Mouse (Mus musculus): ENCODE results near the gene Ccdc141. TPM values are rescaled to one million over a fixed set of nuclear protein-coding genes. Genes with fewer than 3 reads are reported as not detected.

Ccdc141 gene
- total RNA-seq, 1 experiment, result 3.3 TPM

- Histone ChIP-seq H3K27ac (ENCODE audit: insufficient read depth, low read depth, low read length, poor library complexity, severe bottlenecking) (no peak overlapping the region), H3K36me3 (ENCODE audit: control insufficient read depth, insufficient read depth, low read length, poor library complexity, severe bottlenecking) (no peaks in the 10 kb centered on the region; the same call in 1 of the 2 replicates), H3K9ac (ENCODE audit: insufficient read depth, low read depth, low read length, poor library complexity, severe bottlenecking) (no peak overlapping the region), H3K9me3 (ENCODE audit: control insufficient read depth, insufficient read depth, low read depth, low read length) (no peaks in the 10 kb centered on the region), H3K4me1 (ENCODE audit: control insufficient read depth in 2 of 2, insufficient read depth in 2 of 2, low read length in 2 of 2, poor library complexity in 1 of 2) (no peaks in the 10 kb centered on the region), H3K4me3 (ENCODE audit: insufficient read depth in 1 of 2, low read depth in 1 of 2, low read length in 2 of 2, poor library complexity in 1 of 2, severe bottlenecking in 1 of 2) (no peak overlapping the region)
- in situ Hi-C loops (cut with MboI; ENCODE audit: low sequenced_read_pairs in 2 of 2, unreplicated experiment in 2 of 2), result no loop called here
- DNase-seq (ENCODE audit: low read depth, low spot score), result no peak
- TF ChIP-seq MAFK (IDR thresholded peaks at IDR 0.05; ENCODE audit: insufficient read depth, low read depth, low read length), result no peak
- no peak for TF ChIP-seq ZC3H11A (IDR thresholded peaks at IDR 0.05; ENCODE audit: borderline replicate concordance, low read depth, low read length)
- no peak for TF ChIP-seq CHD2 (IDR thresholded peaks at IDR 0.05; ENCODE audit: low read depth, low read length)
- no peak for TF ChIP-seq ZNF384 (IDR thresholded peaks at IDR 0.05; ENCODE audit: low read depth, low read length)
- no peak for TF ChIP-seq HCFC1 (IDR thresholded peaks at IDR 0.05; ENCODE audit: borderline replicate concordance, insufficient read depth, low read length)
Measured at GRCm38 (mm10) chr2:77084629-77085028, 85.8 kb downstream of the Ccdc141 start.

- no peak for DNase-seq (ENCODE audit: low read depth, low spot score)
- in situ Hi-C loops (cut with MboI; ENCODE audit: low sequenced_read_pairs in 2 of 2, unreplicated experiment in 2 of 2), result no loop called here
- Histone ChIP-seq H3K4me3 (ENCODE audit: insufficient read depth in 1 of 2, low read depth in 1 of 2, low read length in 2 of 2, poor library complexity in 1 of 2, severe bottlenecking in 1 of 2) (no peak overlapping the region), H3K9me3 (ENCODE audit: control insufficient read depth, insufficient read depth, low read depth, low read length) (no peaks in the 10 kb centered on the region), H3K27ac (ENCODE audit: insufficient read depth, low read depth, low read length, poor library complexity, severe bottlenecking) (no peak overlapping the region), H3K4me1 (ENCODE audit: control insufficient read depth in 2 of 2, insufficient read depth in 2 of 2, low read length in 2 of 2, poor library complexity in 1 of 2) (no peaks in the 10 kb centered on the region), H3K9ac (ENCODE audit: insufficient read depth, low read depth, low read length, poor library complexity, severe bottlenecking) (no peak overlapping the region), H3K36me3 (ENCODE audit: control insufficient read depth, insufficient read depth, low read length, poor library complexity, severe bottlenecking) (no peaks in the 10 kb centered on the region; the same call in 1 of the 2 replicates)
- no peak for TF ChIP-seq ZC3H11A (IDR thresholded peaks at IDR 0.05; ENCODE audit: borderline replicate concordance, low read depth, low read length)
Measured at GRCm38 (mm10) chr2:77081156-77081555, 89.3 kb downstream of the Ccdc141 start.

- DNase-seq (ENCODE audit: low read depth, low spot score), result no peak
- Histone ChIP-seq H3K9ac (ENCODE audit: insufficient read depth, low read depth, low read length, poor library complexity, severe bottlenecking) (no peak overlapping the region), H3K27ac (ENCODE audit: insufficient read depth, low read depth, low read length, poor library complexity, severe bottlenecking) (no peak overlapping the region), H3K9me3 (ENCODE audit: control insufficient read depth, insufficient read depth, low read depth, low read length) (no peaks in the 10 kb centered on the region), H3K4me1 (ENCODE audit: control insufficient read depth in 2 of 2, insufficient read depth in 2 of 2, low read length in 2 of 2, poor library complexity in 1 of 2) (no peaks in the 10 kb centered on the region), H3K36me3 (ENCODE audit: control insufficient read depth, insufficient read depth, low read length, poor library complexity, severe bottlenecking) (no peaks in the 10 kb centered on the region; the same call in 1 of the 2 replicates), H3K4me3 (ENCODE audit: insufficient read depth in 1 of 2, low read depth in 1 of 2, low read length in 2 of 2, poor library complexity in 1 of 2, severe bottlenecking in 1 of 2) (no peak overlapping the region)
- in situ Hi-C loops (cut with MboI; ENCODE audit: low sequenced_read_pairs in 2 of 2, unreplicated experiment in 2 of 2), result no loop called here
- TF ChIP-seq MAFK (IDR thresholded peaks at IDR 0.05; ENCODE audit: insufficient read depth, low read depth, low read length) (no peak), HCFC1 (IDR thresholded peaks at IDR 0.05; ENCODE audit: borderline replicate concordance, insufficient read depth, low read length) (no peak), CHD2 (IDR thresholded peaks at IDR 0.05; ENCODE audit: low read depth, low read length) (no peak), ZNF384 (IDR thresholded peaks at IDR 0.05; ENCODE audit: low read depth, low read length) (no peak), ZC3H11A (IDR thresholded peaks at IDR 0.05; ENCODE audit: borderline replicate concordance, low read depth, low read length) (no peak)
Measured at GRCm38 (mm10) chr2:77080657-77081056, 89.8 kb downstream of the Ccdc141 start.

- no peak for DNase-seq (ENCODE audit: low read depth, low spot score)
- Histone ChIP-seq H3K27ac (ENCODE audit: insufficient read depth, low read depth, low read length, poor library complexity, severe bottlenecking) (no peak overlapping the region), H3K9ac (ENCODE audit: insufficient read depth, low read depth, low read length, poor library complexity, severe bottlenecking) (no peak overlapping the region), H3K4me3 (ENCODE audit: insufficient read depth in 1 of 2, low read depth in 1 of 2, low read length in 2 of 2, poor library complexity in 1 of 2, severe bottlenecking in 1 of 2) (no peak overlapping the region), H3K4me1 (ENCODE audit: control insufficient read depth in 2 of 2, insufficient read depth in 2 of 2, low read length in 2 of 2, poor library complexity in 1 of 2) (no peaks in the 10 kb centered on the region; a peak in 2 of 4 replicates), H3K9me3 (ENCODE audit: control insufficient read depth, insufficient read depth, low read depth, low read length) (no peaks in the 10 kb centered on the region), H3K36me3 (ENCODE audit: control insufficient read depth, insufficient read depth, low read length, poor library complexity, severe bottlenecking) (no peaks in the 10 kb centered on the region)
- TF ChIP-seq HCFC1 (IDR thresholded peaks at IDR 0.05; ENCODE audit: borderline replicate concordance, insufficient read depth, low read length), result no peak
- TF ChIP-seq ZNF384 (IDR thresholded peaks at IDR 0.05; ENCODE audit: low read depth, low read length), result no peak
- TF ChIP-seq MAFK (IDR thresholded peaks at IDR 0.05; ENCODE audit: insufficient read depth, low read depth, low read length), result no peak
- no peak for TF ChIP-seq ZC3H11A (IDR thresholded peaks at IDR 0.05; ENCODE audit: borderline replicate concordance, low read depth, low read length)
- no peak for TF ChIP-seq CHD2 (IDR thresholded peaks at IDR 0.05; ENCODE audit: low read depth, low read length)
- in situ Hi-C loops (cut with MboI; ENCODE audit: low sequenced_read_pairs in 2 of 2, unreplicated experiment in 2 of 2), result no loop called here
Measured at GRCm38 (mm10) chr2:77078746-77079145, 91.7 kb downstream of the Ccdc141 start.

GRCm38 (mm10) chr2:77074373-77074772 lies 96.1 kb downstream of the Ccdc141 start:
- H3K4me1 ChIP-seq (ENCODE audit: control insufficient read depth in 2 of 2, insufficient read depth in 2 of 2, low read length in 2 of 2, poor library complexity in 1 of 2), result no peaks in the 10 kb centered on the region; a peak in 2 of 4 replicates
- H3K9me3 ChIP-seq (ENCODE audit: control insufficient read depth, insufficient read depth, low read depth, low read length), result no peaks in the 10 kb centered on the region
- in situ Hi-C loops (cut with MboI; ENCODE audit: low sequenced_read_pairs in 2 of 2, unreplicated experiment in 2 of 2), result no loop called here
- no peaks in the 10 kb centered on the region for H3K36me3 ChIP-seq (ENCODE audit: control insufficient read depth, insufficient read depth, low read length, poor library complexity, severe bottlenecking)
- peak; percentile 32; the same call in 1 of the 2 replicates for TF ChIP-seq ZNF384 (IDR thresholded peaks at IDR 0.05; ENCODE audit: low read depth, low read length)
- TF ChIP-seq CHD2 (IDR thresholded peaks at IDR 0.05; ENCODE audit: low read depth, low read length), result no peak
- H3K27ac ChIP-seq (ENCODE audit: insufficient read depth, low read depth, low read length, poor library complexity, severe bottlenecking), result no peak overlapping the region
- no peak overlapping the region for H3K4me3 ChIP-seq (ENCODE audit: insufficient read depth in 1 of 2, low read depth in 1 of 2, low read length in 2 of 2, poor library complexity in 1 of 2, severe bottlenecking in 1 of 2)
- DNase-seq (ENCODE audit: low read depth, low spot score), result no peak
- no peak overlapping the region for H3K9ac ChIP-seq (ENCODE audit: insufficient read depth, low read depth, low read length, poor library complexity, severe bottlenecking)

Measured in ES-E14 (cell line).